Mouse (Mus musculus) liver, embryonic 16.5 days (tissue): ENCODE data around the gene Selenon. TPM values are rescaled to one million over a fixed set of nuclear protein-coding genes. Genes with fewer than 3 reads are reported as not detected.

ENCODE experiments used
- ATAC-seq: fragments of 200-750 bp; cut with Nextera tagmentation; 2 replicates; pipeline ENCODE4 v1.8.0; 2017; ENCODE audit warnings: low read depth, mild to moderate bottlenecking, moderate number of reproducible peaks, moderate library complexity
- H3K27ac ChIP-seq: fragments of 300-500 bp; sonication (generic); 2 replicates; pipeline ENCODE4 v1.5.1; 2014; ENCODE audit warnings: mild to moderate bottlenecking, low read length
- H3K27me3 ChIP-seq: fragments of 300-500 bp; sonication (generic); 2 replicates; pipeline ENCODE4 v1.6.1; 2014; ENCODE audit warnings: low read depth, low read length, mixed read lengths; ENCODE audit not compliant: control insufficient read depth, insufficient read depth
- H3K36me3 ChIP-seq: fragments of 300-500 bp; sonication (generic); 2 replicates; pipeline ENCODE4 v1.6.1; 2014; ENCODE audit warnings: mild to moderate bottlenecking; ENCODE audit not compliant: control insufficient read depth, insufficient read depth
- H3K4me1 ChIP-seq: fragments of 300-500 bp; sonication (generic); 2 replicates; pipeline ENCODE4 v1.6.1; 2014; ENCODE audit warnings: low read depth, low read length, mixed read lengths; ENCODE audit not compliant: control insufficient read depth
- H3K4me2 ChIP-seq: fragments of 300-500 bp; sonication (generic); 2 replicates; pipeline ENCODE4 v1.6.1; 2014; ENCODE audit warnings: low read depth, low read length, mixed read lengths
- H3K4me3 ChIP-seq: fragments of 300-500 bp; sonication (generic); 2 replicates; pipeline ENCODE4 v1.5.1; 2014; ENCODE audit warnings: low read depth, mild to moderate bottlenecking, low read length
- H3K9ac ChIP-seq: fragments of 300-500 bp; sonication (generic); 2 replicates; pipeline ENCODE4 v1.6.1; 2014; ENCODE audit warnings: low read depth, low read length
- H3K9me3 ChIP-seq: fragments of 300-500 bp; sonication (generic); replicated peaks from 2 replicates; pipeline ENCODE4 v1.6.1; 2016; ENCODE audit warnings: low read length; ENCODE audit not compliant: control insufficient read depth
- WGBS: fragments of 180-500 bp; shearing (Covaris S2); extraction: QIAGEN DNeasy Blood & Tissue Kit; methylation state at CpG from one replicate; pipeline ENCODE4 v1.1.7; 2014; ENCODE audit not compliant: insufficient replicate concordance; 5-methylcytosine and 5-hydroxymethylcytosine counted together
- polyA plus RNA-seq: library from polyadenylated mRNA; unstranded; fragments of >200 nt; fragmentation: Nextera tagmentation; extraction: Ambion mirVana; gene quantifications from 2 replicates; pipeline ENCODE4 v1.2.1, GENCODE M21; 2015

The Selenon gene
- polyA plus RNA-seq, 1 experiment from 2014 or later, result 1.3 TPM

- no peak for ATAC-seq
- no peak overlapping the region for H3K4me3 ChIP-seq
- no peaks in the 10 kb centered on the region for H3K9me3 ChIP-seq
- no peak overlapping the region for H3K9ac ChIP-seq
- no peaks in the 10 kb centered on the region for H3K36me3 ChIP-seq
- no peaks in the 10 kb centered on the region for H3K27me3 ChIP-seq
- WGBS, result 72% methylated on average over 15 of the region's 15 CpGs
- no peaks in the 10 kb centered on the region; the same call in 1 of the 2 replicates for H3K4me1 ChIP-seq
- no peak overlapping the region for H3K4me2 ChIP-seq
- no peak overlapping the region for H3K27ac ChIP-seq
Observed at GRCm38 (mm10) chr4:134580351-134581148, 28.6 kb upstream of the Selenon start.

GRCm38 (mm10) chr4:134579620-134580019, 27.7 kb upstream of the Selenon start:
- ATAC-seq, result no peak

GRCm38 (mm10) chr4:134579212-134579611, 27.2 kb upstream of the Selenon start:
- no peaks in the 10 kb centered on the region for H3K9me3 ChIP-seq
- H3K36me3 ChIP-seq, result no peaks in the 10 kb centered on the region
- no peak for ATAC-seq
- H3K27me3 ChIP-seq, result no peaks in the 10 kb centered on the region
- 19% methylated on average over 11 of the region's 11 CpGs for WGBS
- no peak overlapping the region for H3K4me3 ChIP-seq
- no peak overlapping the region for H3K4me2 ChIP-seq
- no peaks in the 10 kb centered on the region; the same call in 1 of the 2 replicates for H3K4me1 ChIP-seq
- no peak overlapping the region for H3K27ac ChIP-seq
- H3K9ac ChIP-seq, result no peak overlapping the region

More at GRCm38 (mm10) chr4:134579620-134580019, 27.7 kb upstream of the Selenon start:
- no peak overlapping the region for H3K4me3 ChIP-seq
- no peak overlapping the region for H3K9ac ChIP-seq
- H3K4me2 ChIP-seq, result no peak overlapping the region
- no peaks in the 10 kb centered on the region; the same call in 1 of the 2 replicates for H3K4me1 ChIP-seq
- 18% methylated on average over 5 of the region's 5 CpGs for WGBS
- no peaks in the 10 kb centered on the region for H3K36me3 ChIP-seq
- H3K27ac ChIP-seq, result no peak overlapping the region
- H3K9me3 ChIP-seq, result no peaks in the 10 kb centered on the region
- H3K27me3 ChIP-seq, result no peaks in the 10 kb centered on the region

GRCm38 (mm10) chr4:134578407-134578806, 26.4 kb upstream of the Selenon start:
- 56% methylated on average over 5 of the region's 5 CpGs for WGBS
- no peak overlapping the region for H3K27ac ChIP-seq
- no peaks in the 10 kb centered on the region for H3K27me3 ChIP-seq
- H3K4me1 ChIP-seq, result no peaks in the 10 kb centered on the region; the same call in 1 of the 2 replicates
- H3K9me3 ChIP-seq, result no peaks in the 10 kb centered on the region
- no peaks in the 10 kb centered on the region for H3K36me3 ChIP-seq
- no peak overlapping the region for H3K4me2 ChIP-seq
- H3K9ac ChIP-seq, result no peak overlapping the region
- H3K4me3 ChIP-seq, result no peak overlapping the region
- no peak for ATAC-seq

- 83% methylated on average over 2 of the region's 2 CpGs for WGBS
- H3K4me2 ChIP-seq, result no peak overlapping the region
- H3K4me1 ChIP-seq, result no peaks in the 10 kb centered on the region; the same call in 1 of the 2 replicates
- no peak overlapping the region for H3K9ac ChIP-seq
- H3K27ac ChIP-seq, result no peak overlapping the region
- no peak for ATAC-seq
- H3K36me3 ChIP-seq, result no peaks in the 10 kb centered on the region
- no peaks in the 10 kb centered on the region for H3K9me3 ChIP-seq
- no peak overlapping the region for H3K4me3 ChIP-seq
- no peaks in the 10 kb centered on the region for H3K27me3 ChIP-seq
Observed at GRCm38 (mm10) chr4:134577281-134577680, 25.3 kb upstream of the Selenon start.

GRCm38 (mm10) chr4:134575486-134575885, 23.5 kb upstream of the Selenon start:
- Histone ChIP-seq H3K9ac (no peak overlapping the region), H3K9me3 (no peaks in the 10 kb centered on the region), H3K36me3 (no peaks in the 10 kb centered on the region), H3K4me1 (no peaks in the 10 kb centered on the region; the same call in 1 of the 2 replicates), H3K27ac (no peak overlapping the region), H3K4me3 (no peak overlapping the region), H3K4me2 (no peak overlapping the region), H3K27me3 (no peaks in the 10 kb centered on the region)
- ATAC-seq, result no peak
- 73% methylated on average over 11 of the region's 11 CpGs for WGBS

- ATAC-seq, result no peak
- no peak overlapping the region for H3K27ac ChIP-seq
- 74% methylated on average over 24 of the region's 24 CpGs for WGBS
Observed at GRCm38 (mm10) chr4:134572449-134573300, 20.7 kb upstream of the Selenon start.

GRCm38 (mm10) chr4:134570704-134571451, 18.9 kb upstream of the Selenon start:
- Histone ChIP-seq H3K4me1 (no peaks in the 10 kb centered on the region), H3K27ac (no peak overlapping the region), H3K36me3 (no peaks in the 10 kb centered on the region), H3K4me3 (no peak overlapping the region), H3K9me3 (no peaks in the 10 kb centered on the region), H3K9ac (no peak overlapping the region), H3K27me3 (no peaks in the 10 kb centered on the region), H3K4me2 (no peak overlapping the region)
- WGBS, result 63% methylated on average over 14 of the region's 14 CpGs
- no peak for ATAC-seq

More at GRCm38 (mm10) chr4:134572449-134573300, 20.7 kb upstream of the Selenon start:
- Histone ChIP-seq H3K4me1 (no peaks in the 10 kb centered on the region), H3K36me3 (no peaks in the 10 kb centered on the region), H3K9me3 (no peaks in the 10 kb centered on the region), H3K27me3 (no peaks in the 10 kb centered on the region), H3K4me3 (no peak overlapping the region), H3K4me2 (no peak overlapping the region), H3K9ac (no peak overlapping the region)
